Mouse (Mus musculus) heart, embryonic 14.5 days (tissue): ENCODE results near the gene 4930562C15Rik. TPM values are rescaled to one million over a fixed set of nuclear protein-coding genes. Genes with fewer than 3 reads are reported as not detected.

Experiments used
- ATAC-seq: fragments of 200-750 bp; cut with Nextera tagmentation; 2 replicates; pipeline ENCODE4 v1.8.0; 2017; ENCODE audit warnings: low read depth, moderate TSS enrichment; ENCODE audit not compliant: insufficient number of reproducible peaks, insufficient read depth, low FRiP score
- H3K27ac ChIP-seq, 2 experiments: fragments of 200-500 bp in 1 of 2; fragments of 300-500 bp in 1 of 2; sonication (generic) in 1 of 2; replicated peaks in 1 of 2; 2 replicates each; pipeline ENCODE4 v1.5.1; 2012 to 2014; ENCODE audit warnings: low read depth in 2 of 2, low read length in 2 of 2, control low read depth in 1 of 2, mild to moderate bottlenecking in 1 of 2, mixed read lengths in 1 of 2; ENCODE audit not compliant: control insufficient read depth in 1 of 2, insufficient read depth in 1 of 2
- H3K27me3 ChIP-seq: fragments of 300-500 bp; sonication (generic); 2 replicates; pipeline ENCODE4 v1.6.1; 2014; ENCODE audit warnings: mild to moderate bottlenecking, low read length, control low read depth; ENCODE audit not compliant: control insufficient read depth, insufficient read depth
- H3K36me3 ChIP-seq: fragments of 300-500 bp; sonication (generic); 2 replicates; pipeline ENCODE4 v1.6.1; 2014; ENCODE audit warnings: mild to moderate bottlenecking, control low read depth, low read length, mixed read lengths; ENCODE audit not compliant: control insufficient read depth, insufficient read depth
- H3K4me1 ChIP-seq, 2 experiments: fragments of 200-500 bp in 1 of 2; fragments of 300-500 bp in 1 of 2; sonication (generic) in 1 of 2; 2 replicates each; pipeline ENCODE4 v1.6.1; 2012 to 2014; ENCODE audit warnings: low read length in 2 of 2, control low read depth in 1 of 2, mixed read lengths in 1 of 2; ENCODE audit not compliant: control insufficient read depth in 2 of 2, insufficient read depth in 2 of 2
- H3K4me2 ChIP-seq: fragments of 300-500 bp; sonication (generic); 2 replicates; pipeline ENCODE4 v1.6.1; 2014; ENCODE audit warnings: mild to moderate bottlenecking, low read length
- H3K4me3 ChIP-seq, 2 experiments: fragments of 200-500 bp in 1 of 2; fragments of 300-500 bp in 1 of 2; sonication (generic) in 1 of 2; 2 replicates each; pipeline ENCODE4 v1.5.1; 2012 to 2014; ENCODE audit warnings: low read length in 2 of 2, mild to moderate bottlenecking in 2 of 2, control low read depth in 1 of 2, low read depth in 1 of 2, moderate library complexity in 1 of 2; ENCODE audit not compliant: control insufficient read depth in 1 of 2, insufficient read depth in 1 of 2
- H3K9ac ChIP-seq: fragments of 300-500 bp; sonication (generic); 2 replicates; pipeline ENCODE4 v1.6.1; 2014; ENCODE audit warnings: mild to moderate bottlenecking, low read length
- H3K9me3 ChIP-seq: fragments of 300-500 bp; sonication (generic); 2 replicates; pipeline ENCODE4 v1.6.1; 2016; ENCODE audit warnings: low read length, control low read depth; ENCODE audit not compliant: control insufficient read depth
- WGBS: fragments of 180-500 bp; shearing (Covaris S2); extraction: QIAGEN DNeasy Blood & Tissue Kit; methylation state at CpG from one replicate; pipeline ENCODE4 v1.1.7; 2014; 5-methylcytosine and 5-hydroxymethylcytosine counted together
- polyA plus RNA-seq: library from polyadenylated mRNA; unstranded; fragments of >200 nt; fragmentation: Nextera tagmentation; extraction: Ambion mirVana; gene quantifications from 2 replicates; pipeline ENCODE4 v1.2.1, GENCODE M21; 2014

4930562C15Rik gene
- polyA plus RNA-seq, 1 experiment from 2014 or later, result 0.28 TPM

DNA sequence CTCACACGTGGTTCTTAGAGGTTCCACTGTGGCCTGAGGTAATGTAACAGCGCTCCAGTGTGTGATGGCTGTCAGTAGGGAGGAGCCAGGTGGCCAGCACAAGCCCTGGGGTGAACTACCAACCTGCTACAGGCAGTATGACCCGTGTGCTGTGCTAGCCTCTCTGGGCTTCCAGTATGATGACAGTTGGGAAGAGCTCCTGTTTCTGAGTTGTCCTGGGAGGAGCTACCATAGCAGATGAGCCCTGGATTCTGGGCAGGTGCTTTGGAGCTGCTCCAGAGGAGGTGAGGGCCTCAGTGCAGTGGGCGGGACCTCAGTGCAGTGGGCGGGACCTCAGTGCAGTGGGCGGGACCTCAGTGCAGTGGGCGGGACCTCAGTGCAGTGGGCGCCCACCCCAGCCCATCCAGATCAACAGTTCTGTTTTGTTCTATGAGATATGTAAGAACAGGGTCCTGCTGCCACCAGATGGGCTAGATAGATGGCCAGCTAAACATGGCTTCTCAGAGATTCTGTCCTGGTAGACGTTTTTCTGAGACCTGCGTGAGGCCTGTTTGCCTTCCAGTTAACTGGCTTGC, 76.9 kb downstream of the 4930562C15Rik start:
- Histone ChIP-seq H3K4me3 (no peak overlapping the region), H3K27ac (peak overlapping the region; percentile 56 to 72; a peak in 2 of 4 replicates), H3K9me3 (no peaks in the 10 kb centered on the region), H3K27me3 (no peaks in the 10 kb centered on the region), H3K4me1 (peaks cover 5 to 21% of the 10 kb centered on the region in 2 experiments; a peak in 3 of 4 replicates), H3K9ac (no peak overlapping the region), H3K36me3 (peaks cover 90% of the 10 kb centered on the region), H3K4me2 (no peak overlapping the region)
- 76% methylated on average over 10 of the region's 10 CpGs for WGBS
- ATAC-seq, result no peak

DNA sequence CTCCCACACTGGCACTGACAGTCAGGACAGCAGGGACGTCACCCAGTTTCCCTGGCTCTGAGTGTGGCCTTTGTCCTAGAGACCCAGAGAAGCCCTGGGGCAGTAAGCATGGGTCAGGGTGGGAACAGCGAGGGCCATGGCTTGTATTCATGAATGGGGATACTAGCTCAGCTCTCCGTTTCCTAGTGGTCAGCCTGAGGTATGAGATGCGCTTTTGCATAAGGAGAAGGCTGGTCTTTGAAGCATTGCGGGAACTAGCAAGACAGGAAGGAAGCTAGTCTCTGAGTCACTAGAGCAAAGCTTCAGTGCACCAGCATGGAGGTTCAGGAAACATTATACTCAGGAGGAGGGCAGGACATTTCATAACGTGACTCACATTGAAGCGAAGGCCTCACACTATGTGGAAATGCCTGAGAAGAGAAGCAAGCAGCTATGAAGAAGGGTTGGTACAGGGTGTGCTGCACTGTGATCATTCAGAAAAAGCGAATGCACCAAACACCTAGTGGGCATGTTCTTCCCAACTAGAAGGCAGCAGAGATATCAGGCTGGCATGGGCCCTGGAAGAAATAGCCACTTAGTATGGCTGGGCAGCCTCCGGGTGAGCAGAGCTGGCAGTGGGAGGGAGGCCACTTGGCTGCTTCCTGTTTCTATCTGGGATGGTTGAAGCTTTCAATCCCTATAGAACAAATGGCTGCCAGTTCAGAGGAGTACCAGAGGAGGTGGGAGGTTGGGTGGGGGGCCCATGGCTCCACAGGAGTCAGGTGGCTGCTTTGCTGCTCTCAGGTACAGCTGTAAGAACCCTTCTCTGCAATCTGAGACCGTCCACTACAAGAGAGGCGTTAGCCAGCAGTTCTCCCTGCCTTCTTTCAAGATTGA, 77.9 kb downstream of the 4930562C15Rik start:
- WGBS, result 62% methylated on average over 11 of the region's 11 CpGs
- H3K4me1 ChIP-seq, result peaks cover 5 to 21% of the 10 kb centered on the region in 2 experiments; a peak in 3 of 4 replicates
- peaks cover 93% of the 10 kb centered on the region for H3K36me3 ChIP-seq
- H3K27ac ChIP-seq, result peak overlapping the region; percentile 72
- no peaks in the 10 kb centered on the region for H3K9me3 ChIP-seq
- no peak for ATAC-seq
- no peak overlapping the region for H3K4me3 ChIP-seq
- H3K27me3 ChIP-seq, result no peaks in the 10 kb centered on the region
- no peak overlapping the region for H3K4me2 ChIP-seq
- H3K9ac ChIP-seq, result peak overlapping the region; percentile 41

DNA sequence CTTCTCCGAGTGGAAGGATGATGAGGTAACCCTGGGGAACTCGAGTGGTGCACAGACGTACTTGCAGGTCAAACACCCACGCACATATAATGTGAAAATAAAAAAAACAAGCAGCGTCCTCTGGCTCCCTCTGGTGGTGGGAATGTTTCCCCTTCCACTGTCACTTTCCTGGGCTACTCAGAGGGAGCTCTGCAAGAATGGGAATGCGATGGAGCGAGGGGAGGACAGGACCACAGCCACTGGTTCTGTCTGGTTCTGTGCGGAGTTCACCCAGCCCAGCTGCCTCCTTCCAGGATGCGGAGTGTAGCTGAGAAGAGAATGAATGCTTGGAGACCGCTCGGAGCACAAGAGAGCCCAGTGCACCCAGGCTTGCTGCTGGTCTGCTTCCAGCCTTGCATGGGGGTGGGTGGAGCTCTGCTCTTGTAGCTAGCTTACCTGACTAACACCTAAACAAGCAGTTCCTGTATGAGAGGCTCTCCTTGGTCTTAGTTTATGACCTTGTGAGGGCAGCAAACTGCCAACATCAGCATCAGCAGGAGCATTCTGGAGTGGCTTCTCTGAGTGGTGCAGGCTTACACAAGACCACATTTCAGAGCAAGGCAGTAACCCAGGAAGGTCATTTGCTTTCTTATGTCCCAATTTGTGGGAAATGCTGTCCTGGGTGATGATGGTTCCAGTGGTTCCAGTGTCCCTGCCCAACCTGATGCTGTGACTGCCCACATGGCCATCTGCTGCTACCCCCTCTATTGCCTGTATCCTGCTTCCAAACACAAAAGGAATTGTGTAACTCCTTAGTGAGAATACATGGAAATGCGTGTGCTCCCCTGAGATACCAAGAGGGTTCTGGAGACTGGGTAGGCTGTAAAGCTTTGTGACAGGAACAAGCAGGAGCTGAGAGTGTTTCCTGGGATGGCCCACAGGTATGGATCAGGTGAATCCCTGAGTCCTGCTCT, 78.8 kb downstream of the 4930562C15Rik start:
- H3K4me3 ChIP-seq, result no peak overlapping the region
- H3K27me3 ChIP-seq, result no peaks in the 10 kb centered on the region
- H3K4me1 ChIP-seq, result peaks cover 5 to 21% of the 10 kb centered on the region in 2 experiments; a peak in 3 of 4 replicates
- no peak overlapping the region for H3K4me2 ChIP-seq
- peak overlapping the region; percentile 72 for H3K27ac ChIP-seq
- H3K9ac ChIP-seq, result peak overlapping the region; percentile 34; the same call in 1 of the 2 replicates
- WGBS, result 34% methylated on average over 12 of the region's 12 CpGs
- no peaks in the 10 kb centered on the region for H3K9me3 ChIP-seq
- peaks cover 97% of the 10 kb centered on the region for H3K36me3 ChIP-seq
- 0 out of 2 replicates have a peak, but pooled peaks have one; percentile 52 for ATAC-seq

DNA sequence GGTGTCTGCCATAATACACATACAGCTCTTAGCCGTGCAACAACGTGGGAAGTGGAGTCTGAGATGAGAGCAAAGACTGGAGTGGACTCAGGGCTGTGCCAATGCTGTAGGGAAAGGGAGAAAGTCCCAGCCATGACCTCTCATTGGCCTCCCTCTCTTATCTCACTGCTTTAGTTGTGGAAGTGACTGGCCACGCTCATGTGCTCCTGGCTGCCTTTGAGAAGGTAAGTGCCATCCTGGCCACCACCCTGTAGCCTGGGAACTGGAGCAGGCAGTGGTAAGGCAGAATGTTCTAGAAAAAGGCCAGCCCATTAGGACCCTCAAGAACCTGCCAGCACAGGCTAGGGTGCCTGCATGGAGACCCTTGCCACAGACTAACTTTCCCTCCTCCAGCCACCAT, 80.7 kb downstream of the 4930562C15Rik start:
- H3K9ac ChIP-seq, result no peak overlapping the region
- WGBS, result 39% methylated on average over 3 of the region's 3 CpGs
- H3K27ac ChIP-seq, result no peak overlapping the region
- ATAC-seq, result no peak
- H3K4me2 ChIP-seq, result no peak overlapping the region
- peaks cover 7 to 21% of the 10 kb centered on the region in 2 experiments for H3K4me1 ChIP-seq
- no peak overlapping the region for H3K4me3 ChIP-seq
- H3K36me3 ChIP-seq, result peaks cover 97% of the 10 kb centered on the region
- no peaks in the 10 kb centered on the region for H3K27me3 ChIP-seq
- H3K9me3 ChIP-seq, result no peaks in the 10 kb centered on the region

DNA sequence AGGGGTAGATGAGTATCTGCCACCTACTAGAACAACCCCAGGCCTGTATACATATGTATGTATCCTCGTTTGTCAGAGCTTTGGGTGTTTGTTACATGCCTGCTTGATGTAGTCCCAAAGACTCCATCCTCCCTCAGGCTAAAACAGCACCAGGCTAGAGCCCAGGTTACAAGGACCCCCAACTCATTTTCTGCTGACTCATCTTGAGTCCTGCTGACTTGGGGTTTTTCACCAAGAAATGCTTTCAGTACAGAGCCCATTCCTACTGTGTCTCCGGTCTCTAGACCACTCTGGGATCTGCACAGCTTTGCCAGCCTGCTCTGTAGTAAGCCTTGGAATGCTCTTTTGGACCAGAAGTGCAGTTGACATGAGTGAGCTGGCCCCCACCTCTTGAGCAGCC, 81.4 kb downstream of the 4930562C15Rik start:
- no peaks in the 10 kb centered on the region for H3K9me3 ChIP-seq
- H3K4me2 ChIP-seq, result no peak overlapping the region
- peaks cover 96% of the 10 kb centered on the region for H3K36me3 ChIP-seq
- no peak for ATAC-seq
- H3K27ac ChIP-seq, result no peak overlapping the region
- H3K4me1 ChIP-seq, result peaks cover 8 to 21% of the 10 kb centered on the region in 2 experiments
- H3K27me3 ChIP-seq, result no peaks in the 10 kb centered on the region
- WGBS, result 91% methylated on average over 2 of the region's 2 CpGs
- H3K4me3 ChIP-seq, result no peak overlapping the region
- H3K9ac ChIP-seq, result no peak overlapping the region

Other genes with a start within 250 kb of the 4930562C15Rik start
- gene Glis2, start 240.7 kb upstream of the 4930562C15Rik start, polyA plus RNA-seq, result 17.8 and 21.4 TPM in 2 replicates
- gene Pam16, start 210.4 kb upstream of the 4930562C15Rik start, polyA plus RNA-seq, result 157 and 165 TPM in 2 replicates
- gene Vasn, start 195.5 kb upstream of the 4930562C15Rik start, polyA plus RNA-seq, result 11.9 and 12.8 TPM in 2 replicates
- gene Dnaja3, start 195.4 kb upstream of the 4930562C15Rik start, polyA plus RNA-seq, result 68.9 and 70.3 TPM in 2 replicates
- 11.9 TPM in 2 replicates for gene Coro7, start 155.6 kb upstream of the 4930562C15Rik start, polyA plus RNA-seq
- 28.4 and 36.1 TPM in 2 replicates for gene Nmral1, start 116.1 kb upstream of the 4930562C15Rik start, polyA plus RNA-seq
- gene Hmox2, start 109.1 kb upstream of the 4930562C15Rik start, polyA plus RNA-seq, result 87.1 and 103 TPM in 2 replicates
- 121 and 135 TPM in 2 replicates for gene Cdip1, start 45.1 kb upstream of the 4930562C15Rik start, polyA plus RNA-seq
- 24.2 and 25.3 TPM in 2 replicates for gene Ubald1, start 44.9 kb downstream of the 4930562C15Rik start, polyA plus RNA-seq
- 115 and 120 TPM in 2 replicates for gene Mgrn1, start 50.8 kb downstream of the 4930562C15Rik start, polyA plus RNA-seq
- 126 and 128 TPM in 2 replicates for gene Nudt16l1, start 103.3 kb downstream of the 4930562C15Rik start, polyA plus RNA-seq
- gene Anks3, start 128.8 kb downstream of the 4930562C15Rik start, polyA plus RNA-seq, result 26.6 and 32.3 TPM in 2 replicates
- gene Sept12, start 162.4 kb downstream of the 4930562C15Rik start, polyA plus RNA-seq, result not detected in 2 replicates
- gene Smim22, start 171.9 kb downstream of the 4930562C15Rik start, polyA plus RNA-seq, result 3.3 and 4.2 TPM in 2 replicates
- gene Rogdi, start 178.1 kb downstream of the 4930562C15Rik start, polyA plus RNA-seq, result 58.9 and 59.6 TPM in 2 replicates
- 59.7 and 68.3 TPM in 2 replicates for gene Glyr1, start 214.4 kb downstream of the 4930562C15Rik start, polyA plus RNA-seq
- gene Ubn1, start 214.6 kb downstream of the 4930562C15Rik start, polyA plus RNA-seq, result 17.1 and 17.4 TPM in 2 replicates